Mouse (Mus musculus): ENCODE data around the gene Gpr25.

DNA sequence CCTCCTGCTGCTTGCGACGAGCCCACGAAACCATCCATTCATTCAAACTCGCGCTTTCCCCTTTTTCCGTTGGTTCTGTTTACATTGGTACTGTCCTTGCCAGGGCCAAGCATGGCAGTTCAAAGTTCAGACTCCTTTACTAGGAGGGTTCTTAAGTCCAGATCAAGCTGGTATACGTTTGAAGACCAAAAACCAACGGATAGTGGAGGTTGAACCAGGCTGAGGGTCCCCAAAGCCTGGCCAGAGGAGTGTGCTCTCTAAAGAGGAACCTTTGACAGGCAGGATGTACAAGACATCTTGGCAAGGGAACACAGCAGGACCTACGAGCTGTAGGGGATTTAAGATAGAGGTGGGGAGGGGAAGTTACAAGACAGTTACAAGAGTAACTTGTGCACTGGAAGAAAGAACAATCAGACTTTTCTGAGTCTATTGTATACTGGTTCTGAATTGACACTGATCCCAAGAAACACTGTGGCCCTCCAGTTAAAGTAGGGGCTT lies 26.0 kb downstream of the Gpr25 start:
- TF ChIP-seq CTCF (IDR thresholded peaks at IDR 0.05; ENCODE audit: insufficient read depth, low read depth, low read length) (no peak), POLR2A (IDR thresholded peaks at IDR 0.05; ENCODE audit: insufficient read depth, low read depth, low read length) (no peak)

Data from olfactory bulb, adult 2 months (tissue).